Comparison of ENCODE assay signal across 8 mouse cellular contexts in the genomic region with DNA sequence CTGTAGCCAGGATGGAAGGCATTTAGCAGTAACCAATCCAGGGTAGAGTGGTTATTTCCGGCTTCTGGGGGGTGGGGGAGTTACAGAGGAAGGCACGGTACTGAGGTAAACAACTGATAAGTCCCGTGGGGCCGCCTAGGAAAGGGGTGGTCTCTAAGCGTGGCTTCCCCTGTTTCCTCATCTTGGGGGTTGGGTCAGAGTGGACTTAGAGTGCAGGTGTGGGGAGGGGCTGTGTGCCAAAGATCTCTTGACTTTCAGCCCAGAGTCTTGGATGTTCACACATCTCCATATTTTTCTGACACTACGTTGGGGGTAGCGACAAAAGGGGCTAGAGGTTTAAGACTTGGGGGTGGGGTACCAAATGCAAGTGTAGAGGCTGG. TPM values are rescaled to one million over a fixed set of nuclear protein-coding genes. Genes with fewer than 3 reads are reported as not detected.
A peak's percentile ranks its signal among the peaks of the same experiment; 100 is the strongest.
DNase-seq lines count a peak whose midpoint lies in the region; ATAC-seq and TF ChIP-seq lines count a peak whose summit lies in the region.

No protein-coding gene starts in this region.

- peak; percentile 6; the same call in 1 of the 2 replicates for ATAC-seq in hindbrain, postnatal 0 days
- ATAC-seq in liver, embryonic 14.5 days (ENCODE audit: insufficient read depth) = peak; percentile 30

- TF ChIP-seq EP300 in liver, embryonic 14.5 days (IDR thresholded peaks at IDR 0.05; ENCODE audit: low read depth) = 0 out of 2 replicates have a peak, but pooled peaks have one; percentile 10

- peaks cover 63% of the 10 kb centered on the region for H3K79me2 ChIP-seq in myocyte (ENCODE audit: control insufficient read depth, insufficient read depth)

- H3K4me2 ChIP-seq in hindbrain, postnatal 0 days (ENCODE audit: low read depth, low read length) = peak overlapping the region; percentile 91
- peak overlapping the region; percentile 99 for H3K4me2 ChIP-seq in liver, embryonic 14.5 days (ENCODE audit: low read depth)
- peak overlapping the region; percentile 86 for H3K4me2 ChIP-seq in myocyte (ENCODE audit: low read depth)

- peak overlapping the region; percentile 16 for H3ac ChIP-seq in myocyte (ENCODE audit: control insufficient read depth, insufficient read length)

- H3K27me3 ChIP-seq in hindbrain, postnatal 0 days (ENCODE audit: insufficient read depth, low read length) = no peaks in the 10 kb centered on the region
- H3K27me3 ChIP-seq in liver, embryonic 14.5 days (ENCODE audit: control insufficient read depth, insufficient read depth, low read length) = no peaks in the 10 kb centered on the region
- no peaks in the 10 kb centered on the region for H3K27me3 ChIP-seq in myocyte (ENCODE audit: control insufficient read depth, insufficient read depth, insufficient read length)

- intact Hi-C loops in gastrocnemius, adult 2 months (cut with DNase I) = loop anchor here (1.0 to 5.0 kb wide), 2 partner anchors 44 to 114 kb away; no protein-coding TSS in a partner anchor

- peak overlapping the region; percentile 89 for H3K27ac ChIP-seq in bone marrow macrophage, adult 2 months (ENCODE audit: insufficient read depth, low read depth, low read length)
- H3K27ac ChIP-seq in gastrocnemius, adult 2 months = peak overlapping the region; percentile 96
- H3K27ac ChIP-seq in hindbrain, postnatal 0 days = peak overlapping the region; percentile 98
- peak overlapping the region; percentile 77 for H3K27ac ChIP-seq in liver, embryonic 14.5 days

- H3K4me1 ChIP-seq in bone marrow macrophage, adult 2 months (ENCODE audit: control insufficient read depth, insufficient read depth, low read length) = peaks cover 50% of the 10 kb centered on the region
- peaks cover 25% of the 10 kb centered on the region for H3K4me1 ChIP-seq in hindbrain, postnatal 0 days (ENCODE audit: insufficient read depth, low read length)
- H3K4me1 ChIP-seq in liver, embryonic 14.5 days (replicated peaks; ENCODE audit: control insufficient read depth in 2 of 2, insufficient read depth in 2 of 2, low read length in 1 of 2) = peaks cover 19 to 33% of the 10 kb centered on the region in 2 experiments

- H3K9ac ChIP-seq in hindbrain, postnatal 0 days (replicated peaks; ENCODE audit: low read length) = peak overlapping the region; percentile 95
- peak overlapping the region; percentile 92 for H3K9ac ChIP-seq in liver, embryonic 14.5 days (replicated peaks)

- no peak for TF ChIP-seq POLR2A in bone marrow macrophage, adult 2 months (IDR thresholded peaks at IDR 0.05; ENCODE audit: borderline replicate concordance, low read depth, low read length)
- no peak for TF ChIP-seq POLR2A in myocyte (IDR thresholded peaks at IDR 0.05; ENCODE audit: insufficient read length, low read depth)

- 3% methylated on average over 7 of the region's 7 CpGs for WGBS in hindbrain, postnatal 0 days
- WGBS in liver, embryonic 14.5 days (ENCODE audit: insufficient replicate concordance) = 0% methylated on average over 7 of the region's 7 CpGs

- TF ChIP-seq CTCF in bone marrow macrophage, adult 2 months (IDR thresholded peaks at IDR 0.05; ENCODE audit: low read depth, low read length) = no peak
- TF ChIP-seq CTCF in gastrocnemius, adult 2 months (IDR thresholded peaks at IDR 0.05) = no peak
- TF ChIP-seq CTCF in hindbrain, postnatal 0 days (IDR thresholded peaks at IDR 0.05; ENCODE audit: low read depth) = no peak
- TF ChIP-seq CTCF in liver, embryonic 14.5 days (IDR thresholded peaks at IDR 0.05; ENCODE audit: low read depth) = no peak

- H3K4me3 ChIP-seq in bone marrow macrophage, adult 2 months (ENCODE audit: insufficient read depth, low read length) = peak overlapping the region; percentile 63
- H3K4me3 ChIP-seq in gastrocnemius, adult 2 months = peak overlapping the region; percentile 82
- peak overlapping the region; percentile 72 for H3K4me3 ChIP-seq in hindbrain, postnatal 0 days (ENCODE audit: low read length)
- H3K4me3 ChIP-seq in liver, embryonic 14.5 days (ENCODE audit: insufficient read depth in 1 of 2, low read depth in 2 of 2, low read length in 2 of 2) = peak overlapping the region; percentile 74 to 91
- peak overlapping the region; percentile 73 for H3K4me3 ChIP-seq in myocyte

- peak; percentile 54 for DNase-seq in kidney, adult 11 months
- no peak for DNase-seq in kidney, adult 18-20 months
- peak; percentile 74 for DNase-seq in gastrocnemius, adult 2 months
- DNase-seq in hindbrain, postnatal 0 days (ENCODE audit: low spot score) = peak; percentile 54
- peak; percentile 50 to 57 (median 52) for DNase-seq in liver, embryonic 14.5 days (ENCODE audit: low read depth in 3 of 3, low spot score in 3 of 3)
- peak; percentile 85 for DNase-seq in thymus, postnatal 10 days (ENCODE audit: low spot score in 2 of 2)

- H3K9me3 ChIP-seq in hindbrain, postnatal 0 days (ENCODE audit: low read length) = no peaks in the 10 kb centered on the region
- H3K9me3 ChIP-seq in liver, embryonic 14.5 days (ENCODE audit: control insufficient read depth, low read length) = no peaks in the 10 kb centered on the region

- H3K36me3 ChIP-seq in hindbrain, postnatal 0 days (ENCODE audit: insufficient read depth, low read length) = no peaks in the 10 kb centered on the region
- no peaks in the 10 kb centered on the region for H3K36me3 ChIP-seq in liver, embryonic 14.5 days (replicated peaks; ENCODE audit: control insufficient read depth, insufficient read depth, low read depth)
- H3K36me3 ChIP-seq in myocyte (ENCODE audit: control insufficient read depth, insufficient read depth) = no peaks in the 10 kb centered on the region

TF ChIP-seq in myocyte, 11 proteins besides CTCF, POLR2A, EP300 and RAD21:
- no peak for TF ChIP-seq E2F4 (IDR thresholded peaks at IDR 0.05; ENCODE audit: insufficient read depth)
- TF ChIP-seq SRF (IDR thresholded peaks at IDR 0.05; ENCODE audit: control insufficient read depth, insufficient read length, low read depth) = no peak
- TF ChIP-seq USF1 (IDR thresholded peaks at IDR 0.05; ENCODE audit: low read depth) = no peak
- no peak for TF ChIP-seq MAX (IDR thresholded peaks at IDR 0.05; ENCODE audit: low read depth)
- no peak for TF ChIP-seq MYOD1 (IDR thresholded peaks at IDR 0.05; ENCODE audit: control insufficient read depth in 1 of 3, insufficient read length in 2 of 3, low read depth in 2 of 3)
- TF ChIP-seq TCF3 (IDR thresholded peaks at IDR 0.05; ENCODE audit: insufficient read length, low read depth) = no peak
- no peak for TF ChIP-seq CEBPB (IDR thresholded peaks at IDR 0.05; ENCODE audit: insufficient read depth, poor library complexity, severe bottlenecking)
- no peak for TF ChIP-seq POLR2AphosphoS2 (IDR thresholded peaks at IDR 0.05; ENCODE audit: insufficient read length, low read depth)
- no peak for TF ChIP-seq REST (IDR thresholded peaks at IDR 0.05; ENCODE audit: insufficient read depth, insufficient read length)
- no peak for TF ChIP-seq MYOG (IDR thresholded peaks at IDR 0.05; ENCODE audit: control insufficient read depth in 1 of 3, insufficient read depth in 1 of 3, insufficient read length in 2 of 3, low read depth in 2 of 3)
- no peak for TF ChIP-seq TCF12 (IDR thresholded peaks at IDR 0.05; ENCODE audit: insufficient read depth, poor library complexity, severe bottlenecking)

RNA-seq across cellular contexts. Expression of gene Bicra, which starts 1.6 kb away (rescaled TPM):
- polyA plus RNA-seq in bone marrow macrophage, adult 2 months (2012; ENCODE audit: insufficient read depth, insufficient read length, missing spikeins) = 22.1 and 35.5 TPM in 2 replicates
- 1 to 10 TPM; 6.8 to 7.1 TPM for total RNA-seq in gastrocnemius, adult 2 months (2021)
- 6.2 and 8.5 TPM in 2 replicates for total RNA-seq in hindbrain, postnatal 0 days (2014; rRNA removed)
- 3.4 and 3.8 TPM in 2 replicates for polyA plus RNA-seq in hindbrain, postnatal 0 days (2015; fragmentation: Nextera tagmentation; extraction: Ambion mirVana)
- 1.8 and 2.2 TPM in 2 replicates for polyA plus RNA-seq in liver, embryonic 14.5 days (2012; rRNA removed)
- polyA plus RNA-seq in liver, embryonic 14.5 days (2014; fragmentation: Nextera tagmentation; extraction: Ambion mirVana) = 0.83 and 1.5 TPM in 2 replicates
- 6.6 TPM for polyA plus RNA-seq in myocyte (2012; fragmentation: generic; extraction: Trizol)

RNA-seq across cellular contexts. Expression of gene Zfp541, which starts 15.5 kb away (rescaled TPM):
- 0.20 and 0.48 TPM in 2 replicates for polyA plus RNA-seq in bone marrow macrophage, adult 2 months (2012; ENCODE audit: insufficient read depth, insufficient read length, missing spikeins)
- not detected for total RNA-seq in gastrocnemius, adult 2 months (2021)
- total RNA-seq in hindbrain, postnatal 0 days (2014; rRNA removed) = 0.31 and 0.72 TPM in 2 replicates
- polyA plus RNA-seq in hindbrain, postnatal 0 days (2015; fragmentation: Nextera tagmentation; extraction: Ambion mirVana) = 0.15 and 0.24 TPM in 2 replicates
- 0.02 TPM in 1 of 2 replicates, not detected in the other for polyA plus RNA-seq in liver, embryonic 14.5 days (2012; rRNA removed)
- polyA plus RNA-seq in liver, embryonic 14.5 days (2014; fragmentation: Nextera tagmentation; extraction: Ambion mirVana) = not detected in 2 replicates
- not detected for polyA plus RNA-seq in myocyte (2012; fragmentation: generic; extraction: Trizol)

RNA-seq across cellular contexts. Expression of gene Napa, which starts 52.2 kb away (rescaled TPM):
- 187 and 189 TPM in 2 replicates for polyA plus RNA-seq in bone marrow macrophage, adult 2 months (2012; ENCODE audit: insufficient read depth, insufficient read length, missing spikeins)
- 100 to 1,000 TPM in 1 of 2 experiments, 10 to 100 TPM in 1; 99.2 to 113 TPM for total RNA-seq in gastrocnemius, adult 2 months (2021)
- total RNA-seq in hindbrain, postnatal 0 days (2014; rRNA removed) = 413 and 441 TPM in 2 replicates
- 253 and 256 TPM in 2 replicates for polyA plus RNA-seq in hindbrain, postnatal 0 days (2015; fragmentation: Nextera tagmentation; extraction: Ambion mirVana)
- polyA plus RNA-seq in liver, embryonic 14.5 days (2012; rRNA removed) = 88.9 and 110 TPM in 2 replicates
- polyA plus RNA-seq in liver, embryonic 14.5 days (2014; fragmentation: Nextera tagmentation; extraction: Ambion mirVana) = 107 and 112 TPM in 2 replicates
- 193 TPM for polyA plus RNA-seq in myocyte (2012; fragmentation: generic; extraction: Trizol)
